Mouse (Mus musculus): ENCODE measurements at regions not wholly inside any gene's neighbourhood (a gene's known extent, or its start where the extent isn't known, plus 50 kb on each side); places are given as distances from the start of the nearest gene placed in this dataset.
A peak's percentile ranks its signal among the peaks of the same experiment; 100 is the strongest.

DNA sequence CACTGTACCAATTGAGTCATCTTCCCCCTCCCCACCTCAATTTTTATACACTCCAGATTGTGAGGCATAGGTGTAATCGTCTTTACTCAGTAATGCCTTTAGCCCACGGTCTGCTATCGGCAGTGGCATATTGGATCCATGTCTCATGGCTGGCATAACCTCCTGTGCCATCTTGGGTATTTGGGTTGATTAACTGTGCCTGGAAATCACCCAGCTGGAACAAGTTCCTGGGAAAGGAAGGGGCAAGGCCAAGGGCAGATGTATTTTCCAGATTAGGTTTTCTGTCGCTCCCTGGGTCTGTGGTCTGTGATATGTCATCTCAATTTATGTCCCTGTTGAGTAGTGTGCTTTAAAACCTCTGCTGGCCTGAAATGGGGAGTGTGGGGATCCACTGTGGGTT lies 158.2 kb downstream of the Glrx3 start:
- Histone ChIP-seq H3K4me2 (no peak overlapping the region), H3K9me3 (replicated peaks) (no peaks in the 10 kb centered on the region), H3K4me3 (replicated peaks) (no peak overlapping the region), H3K27ac (0 out of 2 replicates have a peak overlapping the region, but pooled peaks have one; percentile 10), H3K4me1 (peaks cover 13% of the 10 kb centered on the region; the same call in 1 of the 2 replicates), H3K27me3 (no peaks in the 10 kb centered on the region), H3K36me3 (no peaks in the 10 kb centered on the region), H3K9ac (no peak overlapping the region)
- ATAC-seq (replicated peaks; ENCODE audit: low FRiP score), result 0 out of 2 replicates have a peak, but pooled peaks have one; percentile 22
- WGBS, result 53% methylated on average over 4 of the region's 4 CpGs

DNA sequence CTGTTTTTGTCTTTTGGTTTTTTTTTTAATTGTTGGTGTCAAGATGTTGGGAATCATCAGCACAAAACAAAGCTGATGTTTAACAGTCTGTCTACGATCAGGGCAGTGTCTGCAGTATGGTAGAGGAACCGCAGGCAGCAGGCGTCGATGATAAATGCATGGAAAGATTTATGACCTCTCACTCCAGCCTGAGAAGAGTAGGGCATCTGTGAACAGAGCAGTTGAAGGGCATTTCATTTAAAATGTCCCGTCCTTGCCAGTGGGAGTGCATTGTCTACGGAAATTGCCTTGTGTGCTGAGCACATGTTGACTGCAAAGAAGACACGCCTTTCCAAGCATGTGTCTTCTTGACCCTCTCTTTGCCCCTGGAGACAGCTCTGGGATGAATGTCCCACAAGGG lies 158.7 kb downstream of the Glrx3 start:
- WGBS, result 34% methylated on average over 7 of the region's 7 CpGs
- no peak for ATAC-seq (replicated peaks; ENCODE audit: low FRiP score)
- Histone ChIP-seq H3K9me3 (replicated peaks) (no peaks in the 10 kb centered on the region), H3K27ac (0 out of 2 replicates have a peak overlapping the region, but pooled peaks have one; percentile 10), H3K36me3 (no peaks in the 10 kb centered on the region), H3K4me2 (no peak overlapping the region), H3K4me1 (peaks cover 12% of the 10 kb centered on the region; the same call in 1 of the 2 replicates), H3K9ac (no peak overlapping the region), H3K4me3 (replicated peaks) (no peak overlapping the region), H3K27me3 (no peaks in the 10 kb centered on the region)

DNA sequence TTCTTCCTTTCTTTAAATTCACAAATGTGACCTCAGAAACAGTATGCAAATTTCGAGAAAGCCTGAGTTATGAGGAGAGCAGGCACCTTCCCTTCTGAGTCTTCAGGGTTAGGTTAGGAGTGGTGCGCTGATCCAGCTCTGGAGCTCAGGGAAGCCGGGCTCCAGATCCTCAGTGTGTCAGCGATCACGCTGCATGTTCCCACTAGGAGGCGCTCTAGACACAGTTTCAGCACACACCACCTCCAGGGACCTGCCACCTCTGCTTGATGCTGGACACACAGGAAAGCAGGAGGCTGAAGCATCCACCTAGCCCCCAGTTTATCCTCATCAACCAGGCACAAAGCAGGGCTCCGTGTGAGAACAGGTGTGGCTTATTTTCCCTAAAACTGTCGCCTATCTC lies 165.6 kb downstream of the Glrx3 start:
- peak; percentile 87 for ATAC-seq (replicated peaks; ENCODE audit: low FRiP score)
- peaks cover 6% of the 10 kb centered on the region; the same call in 1 of the 2 replicates for H3K4me1 ChIP-seq
- 5% methylated on average over 8 of the region's 8 CpGs for WGBS
- no peak overlapping the region for H3K4me2 ChIP-seq
- H3K9ac ChIP-seq, result no peak overlapping the region
- no peaks in the 10 kb centered on the region for H3K36me3 ChIP-seq
- H3K4me3 ChIP-seq (replicated peaks), result no peak overlapping the region
- peaks cover 22% of the 10 kb centered on the region; the same call in 1 of the 2 replicates for H3K27me3 ChIP-seq
- H3K27ac ChIP-seq, result no peak overlapping the region
- H3K9me3 ChIP-seq (replicated peaks), result no peaks in the 10 kb centered on the region

DNA sequence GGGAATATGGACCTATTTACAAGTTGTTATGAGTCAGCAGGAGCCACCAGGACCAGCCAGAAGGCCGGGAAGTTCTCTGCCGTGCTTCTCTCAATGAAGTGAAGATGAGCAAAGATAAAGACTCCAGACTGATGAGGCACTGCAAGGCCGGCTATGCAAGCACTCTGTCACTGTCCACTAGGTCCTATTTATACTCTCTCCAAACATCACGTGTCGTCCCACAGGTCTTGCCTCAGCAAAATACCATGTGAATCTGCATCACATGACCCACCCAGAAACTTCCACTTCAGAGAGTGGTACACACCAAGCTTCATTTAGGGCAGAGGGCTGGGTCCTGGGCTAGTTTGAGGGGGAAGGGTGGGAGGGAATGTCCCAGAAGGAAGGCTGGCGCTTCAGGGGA lies 172.3 kb downstream of the Glrx3 start:
- Histone ChIP-seq H3K4me3 (replicated peaks) (no peak overlapping the region), H3K36me3 (no peaks in the 10 kb centered on the region), H3K4me1 (peaks cover 14% of the 10 kb centered on the region), H3K27me3 (0 out of 2 replicates have a peak, but pooled peaks cover 6% of the 10 kb centered on the region), H3K9me3 (replicated peaks) (no peaks in the 10 kb centered on the region), H3K27ac (no peak overlapping the region), H3K4me2 (no peak overlapping the region), H3K9ac (no peak overlapping the region)
- 72% methylated on average over 6 of the region's 6 CpGs for WGBS
- no peak for ATAC-seq (replicated peaks; ENCODE audit: low FRiP score)

DNA sequence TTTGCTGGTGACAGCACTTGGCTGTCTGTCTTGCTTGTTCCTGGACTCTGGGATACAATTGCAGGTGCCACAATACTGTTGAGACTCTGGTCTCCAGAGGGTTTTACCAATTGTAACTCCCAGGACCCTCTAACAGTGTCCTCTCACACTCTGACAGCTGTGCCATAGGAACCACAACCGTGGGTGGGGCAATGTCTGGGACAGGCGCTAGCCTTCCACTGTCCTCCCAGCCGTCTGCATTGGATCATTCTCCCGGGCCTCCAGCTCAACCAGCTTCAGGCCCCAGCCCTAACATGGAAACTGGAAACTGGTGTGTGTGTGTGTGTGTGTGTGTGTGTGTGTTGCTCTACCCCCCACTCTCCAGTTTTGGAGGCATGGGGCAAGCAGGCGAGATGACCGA lies 173.9 kb downstream of the Glrx3 start:
- no peaks in the 10 kb centered on the region for H3K36me3 ChIP-seq
- peaks cover 13% of the 10 kb centered on the region for H3K4me1 ChIP-seq
- no peak overlapping the region for H3K4me3 ChIP-seq (replicated peaks)
- 59% methylated on average over 6 of the region's 6 CpGs for WGBS
- no peak overlapping the region for H3K4me2 ChIP-seq
- ATAC-seq (replicated peaks; ENCODE audit: low FRiP score), result no peak
- no peaks in the 10 kb centered on the region for H3K9me3 ChIP-seq (replicated peaks)
- H3K9ac ChIP-seq, result no peak overlapping the region
- 0 out of 2 replicates have a peak, but pooled peaks cover 6% of the 10 kb centered on the region for H3K27me3 ChIP-seq
- H3K27ac ChIP-seq, result no peak overlapping the region

DNA sequence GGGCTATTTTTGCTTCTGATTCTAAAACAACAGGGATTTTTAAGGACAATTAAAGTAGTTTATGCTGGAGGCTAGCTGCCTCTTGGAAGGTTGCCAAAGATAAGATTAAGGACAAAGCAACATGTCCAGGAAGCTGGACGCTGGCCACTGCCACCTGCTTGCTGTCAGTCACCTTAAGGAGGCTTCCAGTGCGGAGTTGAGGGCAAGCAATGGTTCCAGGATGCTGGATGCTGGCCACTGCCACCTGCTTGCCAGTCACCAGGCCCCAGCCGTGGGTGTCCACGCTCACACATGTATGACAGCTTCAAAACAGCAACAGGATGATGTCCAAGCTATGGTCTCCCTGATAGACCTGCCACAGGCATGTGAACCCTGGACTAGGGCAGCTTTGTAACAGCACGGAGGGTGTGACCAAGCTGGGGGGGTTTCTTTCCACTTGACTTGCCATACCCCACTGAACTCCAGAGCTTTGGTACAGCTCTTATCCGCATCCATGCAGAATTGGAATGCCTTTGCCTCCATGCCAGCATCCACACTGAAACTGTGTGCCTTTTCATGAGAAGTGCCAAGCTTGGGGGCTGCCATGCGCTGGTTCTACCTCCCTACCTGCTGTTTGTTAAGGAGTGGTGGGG lies 174.6 kb downstream of the Glrx3 start:
- Histone ChIP-seq H3K27me3 (0 out of 2 replicates have a peak, but pooled peaks cover 3% of the 10 kb centered on the region), H3K9me3 (replicated peaks) (no peaks in the 10 kb centered on the region), H3K36me3 (no peaks in the 10 kb centered on the region), H3K4me2 (no peak overlapping the region), H3K9ac (no peak overlapping the region), H3K27ac (no peak overlapping the region), H3K4me3 (replicated peaks) (no peak overlapping the region), H3K4me1 (peaks cover 10% of the 10 kb centered on the region)
- no peak for ATAC-seq (replicated peaks; ENCODE audit: low FRiP score)
- 61% methylated on average over 7 of the region's 7 CpGs for WGBS

DNA sequence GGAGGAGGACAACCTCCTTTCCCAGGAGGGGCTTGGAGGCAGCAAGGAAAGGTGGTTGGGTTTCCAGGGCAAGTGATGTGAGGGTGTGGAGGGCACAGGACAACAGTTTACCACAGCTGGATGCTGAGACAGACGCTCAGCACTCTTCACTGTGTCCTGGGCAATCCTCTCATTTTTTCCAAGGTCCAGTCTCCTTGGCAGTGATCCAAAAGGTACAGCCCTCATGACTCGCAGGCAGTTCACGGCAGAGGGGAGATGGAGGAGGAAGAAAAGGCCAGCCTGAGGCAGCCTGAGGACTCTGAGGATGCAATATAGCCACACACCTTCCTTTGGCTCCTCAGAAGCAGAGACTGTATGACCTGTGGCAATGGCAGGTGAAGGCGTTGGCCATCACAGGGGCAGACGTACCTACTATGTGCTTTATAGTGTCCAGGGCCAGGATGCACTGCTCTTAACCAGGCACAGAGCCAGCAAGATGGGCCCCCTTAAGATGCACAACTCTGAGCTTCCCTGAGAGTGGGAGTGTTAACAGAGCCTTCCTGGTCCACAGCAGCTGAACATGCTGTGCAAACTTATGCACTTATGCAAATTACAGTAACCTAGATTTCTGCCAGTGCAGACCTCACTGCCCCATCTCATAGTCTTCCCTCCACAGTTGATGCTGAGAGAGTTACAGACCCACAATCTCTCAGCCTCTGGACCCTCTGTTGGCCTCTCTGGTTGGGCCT lies 181.2 kb downstream of the Glrx3 start:
- no peak for ATAC-seq (replicated peaks; ENCODE audit: low FRiP score)

DNA sequence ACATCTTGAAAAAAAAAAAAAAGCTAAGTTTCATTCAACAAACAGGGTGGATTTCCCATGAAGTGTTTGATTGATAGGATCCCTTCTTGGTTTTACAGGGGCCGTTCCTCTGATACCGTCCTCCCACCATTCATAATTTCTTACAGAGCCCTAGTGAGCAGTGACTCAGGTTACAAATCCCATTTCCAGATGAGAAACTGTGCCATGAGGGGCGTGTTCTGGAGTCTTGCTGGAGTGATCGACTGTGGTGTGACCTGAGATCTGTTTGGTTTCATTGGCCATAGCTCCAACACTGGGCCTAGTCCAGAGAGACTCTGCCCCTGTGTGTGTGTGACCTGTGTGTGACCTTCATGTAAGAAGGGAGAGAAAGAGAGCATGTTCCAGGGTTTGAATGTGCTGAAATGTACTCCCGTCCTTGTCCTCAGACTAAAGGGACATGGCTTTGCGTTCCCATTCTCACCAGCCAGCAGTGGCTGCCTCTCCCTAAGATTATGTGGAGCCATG lies 181.9 kb downstream of the Glrx3 start:
- 44% methylated on average over 6 of the region's 6 CpGs for WGBS
- no peaks in the 10 kb centered on the region for H3K36me3 ChIP-seq
- ATAC-seq (replicated peaks; ENCODE audit: low FRiP score), result no peak; the same call in 1 of the 2 replicates
- H3K4me1 ChIP-seq, result no peaks in the 10 kb centered on the region
- no peak overlapping the region for H3K27ac ChIP-seq
- no peak overlapping the region for H3K4me3 ChIP-seq (replicated peaks)
- no peaks in the 10 kb centered on the region for H3K27me3 ChIP-seq
- no peak overlapping the region for H3K9ac ChIP-seq
- no peak overlapping the region for H3K4me2 ChIP-seq
- H3K9me3 ChIP-seq (replicated peaks), result no peaks in the 10 kb centered on the region

More for the DNA sequence above, 181.2 kb downstream of the Glrx3 start:
- H3K9ac ChIP-seq, result no peak overlapping the region
- no peak overlapping the region for H3K4me3 ChIP-seq (replicated peaks)
- no peaks in the 10 kb centered on the region for H3K36me3 ChIP-seq
- no peak overlapping the region for H3K27ac ChIP-seq
- no peak overlapping the region for H3K4me2 ChIP-seq
- WGBS, result 51% methylated on average over 5 of the region's 5 CpGs
- H3K4me1 ChIP-seq, result no peaks in the 10 kb centered on the region
- H3K27me3 ChIP-seq, result no peaks in the 10 kb centered on the region
- no peaks in the 10 kb centered on the region for H3K9me3 ChIP-seq (replicated peaks)

DNA sequence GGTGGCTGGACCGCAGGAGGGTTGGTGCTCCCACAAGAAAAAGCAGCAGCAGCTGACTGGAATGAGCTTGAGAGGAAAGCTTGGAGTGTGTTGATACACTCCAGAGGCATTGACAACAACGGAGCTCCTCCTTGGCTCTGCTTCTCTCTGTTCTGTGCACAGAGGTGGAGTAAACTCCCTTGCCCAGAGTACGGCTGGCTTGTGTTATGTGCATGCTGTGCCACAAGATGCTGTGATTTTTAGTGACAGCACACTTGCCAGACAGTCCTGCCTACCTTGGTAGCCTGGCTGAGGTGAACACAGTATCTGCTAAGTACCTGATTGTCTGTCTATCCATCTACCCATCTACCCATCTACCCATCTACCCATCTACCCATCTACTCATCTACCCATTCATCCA lies 190.9 kb downstream of the Glrx3 start:
- no peaks in the 10 kb centered on the region for H3K9me3 ChIP-seq (replicated peaks)
- no peaks in the 10 kb centered on the region for H3K36me3 ChIP-seq
- H3K27me3 ChIP-seq, result no peaks in the 10 kb centered on the region
- no peak for ATAC-seq (replicated peaks; ENCODE audit: low FRiP score)
- H3K4me1 ChIP-seq, result no peaks in the 10 kb centered on the region
- no peak overlapping the region for H3K27ac ChIP-seq
- H3K4me3 ChIP-seq (replicated peaks), result no peak overlapping the region
- WGBS, result 86% methylated on average over 3 of the region's 3 CpGs
- H3K9ac ChIP-seq, result no peak overlapping the region
- no peak overlapping the region for H3K4me2 ChIP-seq

DNA sequence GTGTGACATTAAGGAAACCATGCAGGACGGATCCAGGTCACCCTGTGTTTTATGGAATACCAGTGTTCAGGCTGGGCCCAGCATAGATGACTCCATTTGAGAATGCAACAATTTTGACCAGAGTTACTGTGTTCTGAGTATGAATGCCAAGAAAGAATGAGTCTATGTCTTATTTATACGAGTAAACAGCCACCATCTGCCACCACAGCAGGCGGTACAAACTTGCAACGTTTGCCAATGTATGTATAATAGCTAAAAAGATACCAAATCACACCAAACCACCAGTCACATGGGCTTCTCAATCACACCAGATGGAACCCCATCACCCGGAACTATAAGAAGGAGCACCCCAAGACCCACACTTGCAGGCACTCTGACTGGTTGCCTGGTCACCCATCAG lies 192.1 kb downstream of the Glrx3 start:
- no peak overlapping the region for H3K4me3 ChIP-seq (replicated peaks)
- no peak for ATAC-seq (replicated peaks; ENCODE audit: low FRiP score)
- H3K9me3 ChIP-seq (replicated peaks), result no peaks in the 10 kb centered on the region
- H3K9ac ChIP-seq, result no peak overlapping the region
- H3K4me1 ChIP-seq, result no peaks in the 10 kb centered on the region
- 89% methylated on average over 5 of the region's 5 CpGs for WGBS
- H3K36me3 ChIP-seq, result no peaks in the 10 kb centered on the region
- no peaks in the 10 kb centered on the region for H3K27me3 ChIP-seq
- no peak overlapping the region for H3K27ac ChIP-seq
- no peak overlapping the region for H3K4me2 ChIP-seq

DNA sequence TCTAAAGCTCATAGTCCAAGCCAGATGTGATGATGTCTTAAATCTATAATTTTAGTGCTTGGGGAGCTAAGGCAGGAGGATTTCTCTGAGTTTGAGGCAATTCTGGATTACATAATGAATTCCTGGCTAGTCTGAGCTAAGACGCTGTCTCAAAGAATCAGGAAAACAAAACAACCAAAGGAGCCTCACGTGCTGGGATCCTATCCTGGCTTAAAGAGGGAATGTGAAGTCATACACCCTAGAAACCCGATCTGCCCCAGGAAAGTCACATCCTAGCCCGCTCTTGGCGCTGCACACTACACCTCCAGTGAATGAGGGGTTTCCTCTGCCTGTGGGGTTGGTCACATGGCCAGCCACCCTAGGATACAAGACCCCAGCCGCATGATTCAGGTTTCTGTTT lies 211.2 kb downstream of the Glrx3 start:
- Histone ChIP-seq H3K4me1 (no peaks in the 10 kb centered on the region), H3K27ac (no peak overlapping the region), H3K9ac (no peak overlapping the region), H3K4me3 (replicated peaks) (no peak overlapping the region), H3K27me3 (no peaks in the 10 kb centered on the region), H3K4me2 (no peak overlapping the region), H3K9me3 (replicated peaks) (no peaks in the 10 kb centered on the region), H3K36me3 (no peaks in the 10 kb centered on the region)
- no peak for ATAC-seq (replicated peaks; ENCODE audit: low FRiP score)
- 35% methylated on average over 6 of the region's 6 CpGs for WGBS

DNA sequence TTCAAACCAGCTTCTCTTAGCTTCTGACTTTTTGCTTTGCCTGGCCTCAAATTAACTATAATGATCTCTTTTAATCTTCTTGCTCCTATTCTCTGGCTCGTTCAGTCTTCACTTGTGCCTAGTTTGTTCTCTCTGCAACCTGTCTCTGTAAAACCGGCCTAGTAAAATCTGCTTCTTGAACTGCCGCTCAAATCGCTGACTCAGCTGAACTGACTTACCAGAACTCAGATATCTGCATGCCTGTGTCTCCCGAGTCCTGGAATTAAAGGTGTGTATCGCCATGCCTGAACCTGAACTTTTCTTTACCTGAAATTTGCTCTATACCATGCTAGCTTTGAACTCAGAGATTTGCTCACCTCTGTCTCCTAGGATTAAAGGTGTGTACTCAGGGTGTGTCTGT lies 212.2 kb downstream of the Glrx3 start:
- Histone ChIP-seq H3K9me3 (replicated peaks) (no peaks in the 10 kb centered on the region), H3K9ac (no peak overlapping the region), H3K36me3 (no peaks in the 10 kb centered on the region), H3K27ac (no peak overlapping the region), H3K4me3 (replicated peaks) (no peak overlapping the region), H3K4me1 (no peaks in the 10 kb centered on the region), H3K4me2 (no peak overlapping the region), H3K27me3 (no peaks in the 10 kb centered on the region)
- WGBS, result 88% methylated on average over 6 of the region's 6 CpGs
- ATAC-seq (replicated peaks; ENCODE audit: low FRiP score), result no peak
